Mouse (Mus musculus) cortical plate, adult 2 months (tissue): Measurements from ENCODE around the gene Zfp605. TPM values are rescaled to one million over a fixed set of nuclear protein-coding genes. Genes with fewer than 3 reads are reported as not detected.

Experiments used
- H3K27ac ChIP-seq: fragments of 200-500 bp; 2 replicates; pipeline ENCODE4 v1.5.1; 2012; ENCODE audit warnings: low read length, control low read depth, inconsistent platforms; ENCODE audit not compliant: insufficient read depth
- H3K4me1 ChIP-seq: fragments of 200-500 bp; 2 replicates; pipeline ENCODE4 v1.6.1; 2011; ENCODE audit warnings: low read length; ENCODE audit not compliant: control insufficient read depth, insufficient read depth
- H3K4me3 ChIP-seq: fragments of 200-500 bp; 2 replicates; pipeline ENCODE4 v1.5.1; 2011; ENCODE audit warnings: mild to moderate bottlenecking, low read length, control low read depth; ENCODE audit not compliant: insufficient read depth
- CTCF ChIP-seq: fragments of 200-500 bp; IDR thresholded peaks from 2 replicates; pipeline ENCODE4 v1.5.1; 2011; ENCODE audit warnings: mild to moderate bottlenecking, control low read depth, low read length; ENCODE audit not compliant: insufficient read depth; ENCODE audit errors: extremely low read depth
- POLR2A ChIP-seq: fragments of 200-500 bp; IDR thresholded peaks from 2 replicates; pipeline ENCODE4 v1.6.1; 2011; ENCODE audit warnings: mild to moderate bottlenecking, low read length, control low read depth; ENCODE audit not compliant: insufficient read depth; ENCODE audit errors: extremely low read depth
- polyA plus RNA-seq: library from polyadenylated mRNA; depleted of rRNA; stranded (reverse); fragments of >200 nt; gene quantifications from 2 replicates; pipeline ENCODE4 v1.2.3, GENCODE M21; 2012; rRNA removed

Gene Zfp605
- polyA plus RNA-seq, 1 experiment: 6.8 TPM

GRCm38 (mm10) chr5:110140424-110140823 lies 30.5 kb downstream of the Zfp605 start:
- peaks cover 3% of the 10 kb centered on the region; the same call in 1 of the 2 replicates for H3K4me1 ChIP-seq
- TF ChIP-seq CTCF: no peak
- no peak for TF ChIP-seq POLR2A
- no peak overlapping the region for H3K27ac ChIP-seq
- H3K4me3 ChIP-seq: no peak overlapping the region

- TF ChIP-seq POLR2A: no peak
- TF ChIP-seq CTCF: no peak
- Histone ChIP-seq H3K4me3 (no peak overlapping the region), H3K27ac (no peak overlapping the region), H3K4me1 (0 out of 2 replicates have a peak, but pooled peaks cover 1% of the 10 kb centered on the region)
These were observed 32.4 kb downstream of the Zfp605 start for GRCm38 (mm10) chr5:110142309-110142708.

- Histone ChIP-seq H3K27ac (no peak overlapping the region), H3K4me3 (no peak overlapping the region), H3K4me1 (0 out of 2 replicates have a peak, but pooled peaks cover 1% of the 10 kb centered on the region)
- TF ChIP-seq POLR2A: no peak
- peak; percentile 22; the same call in 1 of the 2 replicates for TF ChIP-seq CTCF
These were observed 33.1 kb downstream of the Zfp605 start for GRCm38 (mm10) chr5:110143007-110143406.

GRCm38 (mm10) chr5:110169374-110169773 lies 59.5 kb downstream of the Zfp605 start:
- H3K4me3 ChIP-seq: no peak overlapping the region
- H3K4me1 ChIP-seq: no peaks in the 10 kb centered on the region
- H3K27ac ChIP-seq: no peak overlapping the region
- TF ChIP-seq CTCF (no peak), POLR2A (no peak)

- Histone ChIP-seq H3K27ac (peak within 1 kb of the TSS; percentile 58), H3K4me1 (peaks cover 2% of the 10 kb centered on the region; the same call in 1 of the 2 replicates), H3K4me3 (peak within 1 kb of the TSS; percentile 97)
- TF ChIP-seq CTCF (no peak), POLR2A (peak; percentile 62; the same call in 1 of the 2 replicates)
These were observed 66.6 kb downstream of the Zfp605 start, which contains the start of gene Golga3 for GRCm38 (mm10) chr5:110176362-110177020. Gene Golga3, plus strand, starts transcription at chr5:110176701.

GRCm38 (mm10) chr5:110177021-110177420 lies 67.1 kb downstream of the Zfp605 start:
- peak overlapping the region; percentile 97 for H3K4me3 ChIP-seq
- peak overlapping the region; percentile 58; the same call in 1 of the 2 replicates for H3K27ac ChIP-seq
- TF ChIP-seq POLR2A: no peak
- no peak for TF ChIP-seq CTCF
- peaks cover 2% of the 10 kb centered on the region; the same call in 1 of the 2 replicates for H3K4me1 ChIP-seq

GRCm38 (mm10) chr5:110178628-110179027 lies 68.7 kb downstream of the Zfp605 start:
- TF ChIP-seq CTCF (no peak), POLR2A (no peak)
- Histone ChIP-seq H3K27ac (no peak overlapping the region), H3K4me3 (no peak overlapping the region), H3K4me1 (peaks cover 2% of the 10 kb centered on the region; the same call in 1 of the 2 replicates)

Other genes with a start within 250 kb of the Zfp605 start
- gene Gm15446, start 186.7 kb upstream of the Zfp605 start, polyA plus RNA-seq: 0.09 TPM in 1 of 2 replicates, not detected in the other
- gene Zfp932, start 113.6 kb upstream of the Zfp605 start, polyA plus RNA-seq: 45.0 and 47.0 TPM in 2 replicates
- gene Gm17655, start 37.6 kb upstream of the Zfp605 start, polyA plus RNA-seq: 1.4 and 1.7 TPM in 2 replicates
- gene Gm35315, start 15.7 kb upstream of the Zfp605 start, polyA plus RNA-seq: 0.77 and 0.93 TPM in 2 replicates
- 18.6 and 20.3 TPM in 2 replicates for gene Plcxd1, start 10.1 kb upstream of the Zfp605 start, polyA plus RNA-seq
- gene Gtpbp6, start 1.9 kb upstream of the Zfp605 start, polyA plus RNA-seq: 155 and 164 TPM in 2 replicates
- gene Chfr, start 25.8 kb downstream of the Zfp605 start, polyA plus RNA-seq: 76.7 and 93.4 TPM in 2 replicates
- gene Golga3, start 66.6 kb downstream of the Zfp605 start, polyA plus RNA-seq: 19.6 and 20.6 TPM in 2 replicates
- 16.8 and 17.5 TPM in 2 replicates for gene Ankle2, start 120.9 kb downstream of the Zfp605 start, polyA plus RNA-seq
- 45.6 and 47.0 TPM in 2 replicates for gene Pgam5, start 159.8 kb downstream of the Zfp605 start, polyA plus RNA-seq
- 11.2 and 11.4 TPM in 2 replicates for gene Pxmp2, start 176.1 kb downstream of the Zfp605 start, polyA plus RNA-seq
- gene Pole, start 176.2 kb downstream of the Zfp605 start, polyA plus RNA-seq: 1.6 TPM in 2 replicates
- gene P2rx2, start 233.1 kb downstream of the Zfp605 start, polyA plus RNA-seq: 0.21 TPM in 2 replicates
- gene Lrcol1, start 234.6 kb downstream of the Zfp605 start, polyA plus RNA-seq: not detected in 2 replicates